Mouse (Mus musculus) gastrocnemius, adult 2 months (tissue): ENCODE data around the gene Fgfr2. TPM values are rescaled to one million over a fixed set of nuclear protein-coding genes. Genes with fewer than 3 reads are reported as not detected.

ENCODE experiments used
- DNase-seq: peaks from one replicate; pipeline ENCODE4 v3.0.0; 2022
- H3K27ac ChIP-seq: fragments of 200-600 bp; 2 replicates; pipeline ENCODE4 v1.8.1; 2022; ENCODE audit warnings: mild to moderate bottlenecking
- H3K4me3 ChIP-seq: fragments of 200-600 bp; 2 replicates; pipeline ENCODE4 v1.8.1; 2022; ENCODE audit warnings: mild to moderate bottlenecking, moderate library complexity
- CTCF ChIP-seq: fragments of 200-600 bp; IDR thresholded peaks from 2 replicates; pipeline ENCODE4 v1.8.1; 2022; ENCODE audit warnings: antibody characterized with exemption, mild to moderate bottlenecking, moderate library complexity
- intact Hi-C: fragments of 180-260 bp; cut with DNase I; formaldehyde crosslinking; loops from one replicate; pipeline ENCODE4 v1.15.1; 2025
- total RNA-seq, 2 experiments: library from RNA; stranded (reverse); gene quantifications; 2 replicates each; pipeline ENCODE4 v1.2.3; 2021

Fgfr2 gene
- total RNA-seq, 2 experiments from 2014 or later = 0.15 to 0.33 TPM

GRCm38 (mm10) chr7:130291179-130291578, 2832.0 kb downstream of the Fgfr2 start:
- Histone ChIP-seq H3K27ac (no peak overlapping the region), H3K4me3 (no peak overlapping the region)
- DNase-seq = no peak
- intact Hi-C loops = no loop called here
- TF ChIP-seq CTCF = no peak

GRCm38 (mm10) chr7:130289428-130289790, 2833.7 kb downstream of the Fgfr2 start:
- no peak overlapping the region for H3K4me3 ChIP-seq

GRCm38 (mm10) chr7:130288719-130289427, 2834.3 kb downstream of the Fgfr2 start:
- intact Hi-C loops = no loop called here
- DNase-seq = peak; percentile 59
- Histone ChIP-seq H3K4me3 (no peak overlapping the region), H3K27ac (no peak overlapping the region; the same call in 1 of the 2 replicates)
- no peak for TF ChIP-seq CTCF

More at GRCm38 (mm10) chr7:130289428-130289790, 2833.7 kb downstream of the Fgfr2 start:
- no peak overlapping the region for H3K27ac ChIP-seq
- DNase-seq = no peak
- TF ChIP-seq CTCF = no peak
- intact Hi-C loops = no loop called here

GRCm38 (mm10) chr7:130288248-130288647, 2834.9 kb downstream of the Fgfr2 start:
- no peak overlapping the region for H3K4me3 ChIP-seq
- no peak overlapping the region; the same call in 1 of the 2 replicates for H3K27ac ChIP-seq
- intact Hi-C loops = no loop called here
- TF ChIP-seq CTCF = no peak
- no peak for DNase-seq

- no peak for DNase-seq
- Histone ChIP-seq H3K27ac (no peak overlapping the region), H3K4me3 (no peak overlapping the region)
- no peak for TF ChIP-seq CTCF
- intact Hi-C loops = no loop called here
Observed at GRCm38 (mm10) chr7:130278738-130279705, 2844.1 kb downstream of the Fgfr2 start.

GRCm38 (mm10) chr7:130278000-130278737, 2845.0 kb downstream of the Fgfr2 start:
- no peak for DNase-seq

GRCm38 (mm10) chr7:130273265-130273664, 2849.9 kb downstream of the Fgfr2 start:
- TF ChIP-seq CTCF = peak; percentile 99; the same call in 1 of the 2 replicates
- H3K27ac ChIP-seq = no peak overlapping the region
- intact Hi-C loops = loop anchor here (2.0 to 5.0 kb wide), 2 partner anchors 199 to 620 kb away; no protein-coding TSS in a partner anchor

More at GRCm38 (mm10) chr7:130278000-130278737, 2845.0 kb downstream of the Fgfr2 start:
- intact Hi-C loops = no loop called here
- no peak overlapping the region for H3K4me3 ChIP-seq
- no peak for TF ChIP-seq CTCF
- H3K27ac ChIP-seq = no peak overlapping the region

GRCm38 (mm10) chr7:130270807-130271206, 2852.3 kb downstream of the Fgfr2 start:
- H3K27ac ChIP-seq = no peak overlapping the region
- no peak overlapping the region for H3K4me3 ChIP-seq
- intact Hi-C loops = loop anchor here (5.0 kb wide), 1 partner anchor 201 kb away; no protein-coding TSS in a partner anchor
- TF ChIP-seq CTCF = 0 out of 2 replicates have a peak, but pooled peaks have one; percentile 1
- DNase-seq = no peak

More at GRCm38 (mm10) chr7:130273265-130273664, 2849.9 kb downstream of the Fgfr2 start:
- no peak overlapping the region for H3K4me3 ChIP-seq
- DNase-seq = peak; percentile 84

- DNase-seq = no peak
- Histone ChIP-seq H3K27ac (no peak overlapping the region), H3K4me3 (no peak overlapping the region)
- TF ChIP-seq CTCF = no peak
- intact Hi-C loops = no loop called here
Observed at GRCm38 (mm10) chr7:130269124-130269867, 2853.9 kb downstream of the Fgfr2 start.

GRCm38 (mm10) chr7:130267099-130267498, 2856.1 kb downstream of the Fgfr2 start:
- intact Hi-C loops = no loop called here
- peak; percentile 45 for TF ChIP-seq CTCF

GRCm38 (mm10) chr7:130266166-130266490, 2857.0 kb downstream of the Fgfr2 start:
- Histone ChIP-seq H3K4me3 (peak overlapping the region; percentile 76), H3K27ac (peak overlapping the region; percentile 46)
- intact Hi-C loops = no loop called here
- no peak for TF ChIP-seq CTCF
- DNase-seq = peak; percentile 85

More at GRCm38 (mm10) chr7:130267099-130267498, 2856.1 kb downstream of the Fgfr2 start:
- Histone ChIP-seq H3K27ac (no peak overlapping the region), H3K4me3 (no peak overlapping the region)
- no peak for DNase-seq
